Mouse (Mus musculus) small intestine, adult 2 months (tissue): ENCODE measurements around the gene Sox14. TPM values are rescaled to one million over a fixed set of nuclear protein-coding genes. Genes with fewer than 3 reads are reported as not detected.

Experiments
- H3K27ac ChIP-seq: fragments of 200-500 bp; 2 replicates; pipeline ENCODE4 v1.5.1; 2012; ENCODE audit warnings: low read depth, low read length, control low read depth, inconsistent platforms; ENCODE audit not compliant: insufficient read depth
- H3K27me3 ChIP-seq: fragments of 200-500 bp; 2 replicates; pipeline ENCODE4 v1.6.1; 2012; ENCODE audit warnings: mild to moderate bottlenecking, moderate library complexity, low read length, inconsistent platforms; ENCODE audit not compliant: control insufficient read depth, insufficient read depth
- H3K36me3 ChIP-seq: fragments of 200-500 bp; 2 replicates; pipeline ENCODE4 v1.6.1; 2012; ENCODE audit warnings: mild to moderate bottlenecking, low read length, control low read depth, inconsistent platforms; ENCODE audit not compliant: control insufficient read depth, insufficient read depth
- H3K4me1 ChIP-seq: fragments of 200-500 bp; 2 replicates; pipeline ENCODE4 v1.6.1; 2012; ENCODE audit warnings: low read length, inconsistent platforms, mixed read lengths; ENCODE audit not compliant: control insufficient read depth, insufficient read depth, insufficient read length
- H3K4me3 ChIP-seq: fragments of 200-500 bp; 2 replicates; pipeline ENCODE4 v1.5.1; 2012; ENCODE audit warnings: low read depth, mild to moderate bottlenecking, control low read depth, inconsistent platforms, low read length, moderate library complexity
- CTCF ChIP-seq: fragments of 200-500 bp; IDR thresholded peaks from 2 replicates; pipeline ENCODE4 v1.5.1; 2012; ENCODE audit warnings: low read depth, mild to moderate bottlenecking, control low read depth, inconsistent platforms, low read length, moderate library complexity, mixed read lengths; ENCODE audit not compliant: insufficient replicate concordance, insufficient read length; ENCODE audit errors: extremely low read depth
- POLR2A ChIP-seq: fragments of 200-500 bp; IDR thresholded peaks from 2 replicates; pipeline ENCODE4 v1.6.1; 2012; ENCODE audit warnings: low read depth, mild to moderate bottlenecking, control low read depth, inconsistent platforms, low read length, moderate library complexity
- WGBS: fragments of 180-500 bp; shearing (Covaris S2); methylation state at CpG from one replicate; pipeline ENCODE4 v1.1.7; 2018; 5-methylcytosine and 5-hydroxymethylcytosine counted together
- polyA plus RNA-seq: library from polyadenylated mRNA; depleted of rRNA; stranded (reverse); fragments of >200 nt; gene quantifications from 2 replicates; pipeline ENCODE4 v1.2.3, GENCODE M21; 2012

The Sox14 gene
- polyA plus RNA-seq, 1 experiment, result not detected

GRCm38 (mm10) chr9:99873721-99874120 is 2.2 kb downstream of the Sox14 start:
- WGBS, result 13% methylated on average over 2 of the region's 2 CpGs
- no peak overlapping the region for H3K27ac ChIP-seq
- no peaks in the 10 kb centered on the region for H3K36me3 ChIP-seq
- no peak overlapping the region for H3K4me3 ChIP-seq
- H3K4me1 ChIP-seq, result no peaks in the 10 kb centered on the region
- peaks cover 87% of the 10 kb centered on the region for H3K27me3 ChIP-seq
- TF ChIP-seq CTCF, result no peak
- no peak for TF ChIP-seq POLR2A

- Histone ChIP-seq H3K27ac (no peak overlapping the region), H3K4me1 (no peaks in the 10 kb centered on the region), H3K27me3 (peaks cover 86% of the 10 kb centered on the region), H3K36me3 (no peaks in the 10 kb centered on the region), H3K4me3 (no peak overlapping the region)
- 4% methylated on average over 15 of the region's 15 CpGs for WGBS
- TF ChIP-seq POLR2A (no peak), CTCF (no peak)
Observed at GRCm38 (mm10) chr9:99873116-99873620, 2.8 kb downstream of the Sox14 start.

GRCm38 (mm10) chr9:99872204-99873115 is 3.5 kb downstream of the Sox14 start:
- Histone ChIP-seq H3K27me3 (peaks cover 79% of the 10 kb centered on the region), H3K4me1 (no peaks in the 10 kb centered on the region), H3K4me3 (no peak overlapping the region), H3K36me3 (no peaks in the 10 kb centered on the region), H3K27ac (no peak overlapping the region)
- WGBS, result 4% methylated on average over 31 of the region's 31 CpGs
- TF ChIP-seq CTCF (no peak), POLR2A (no peak)

- peaks cover 73% of the 10 kb centered on the region for H3K27me3 ChIP-seq
- H3K27ac ChIP-seq, result no peak overlapping the region
- 2% methylated on average over 34 of the region's 34 CpGs for WGBS
- H3K4me3 ChIP-seq, result no peak overlapping the region
- no peaks in the 10 kb centered on the region for H3K36me3 ChIP-seq
- H3K4me1 ChIP-seq, result no peaks in the 10 kb centered on the region
- TF ChIP-seq POLR2A, result no peak
- no peak for TF ChIP-seq CTCF
Observed at GRCm38 (mm10) chr9:99871556-99872203, 4.3 kb downstream of the Sox14 start.

- TF ChIP-seq POLR2A (no peak), CTCF (no peak)
- Histone ChIP-seq H3K27me3 (peaks cover 71% of the 10 kb centered on the region), H3K36me3 (no peaks in the 10 kb centered on the region), H3K4me3 (no peak overlapping the region), H3K4me1 (no peaks in the 10 kb centered on the region), H3K27ac (no peak overlapping the region)
- WGBS, result 3% methylated on average over 37 of the region's 37 CpGs
Observed at GRCm38 (mm10) chr9:99870780-99871555, 5.0 kb downstream of the Sox14 start.

GRCm38 (mm10) chr9:99869936-99870779 is 5.8 kb downstream of the Sox14 start:
- Histone ChIP-seq H3K27me3 (peaks cover 63% of the 10 kb centered on the region), H3K4me1 (no peaks in the 10 kb centered on the region), H3K36me3 (no peaks in the 10 kb centered on the region), H3K27ac (no peak overlapping the region), H3K4me3 (no peak overlapping the region)
- TF ChIP-seq CTCF (no peak), POLR2A (no peak)
- WGBS, result 3% methylated on average over 34 of the region's 34 CpGs

- H3K27ac ChIP-seq, result no peak overlapping the region
- H3K36me3 ChIP-seq, result no peaks in the 10 kb centered on the region
- no peak overlapping the region for H3K4me3 ChIP-seq
- 2% methylated on average over 29 of the region's 29 CpGs for WGBS
- peaks cover 56% of the 10 kb centered on the region for H3K27me3 ChIP-seq
- no peaks in the 10 kb centered on the region for H3K4me1 ChIP-seq
- TF ChIP-seq POLR2A, result no peak
- TF ChIP-seq CTCF, result no peak
Observed at GRCm38 (mm10) chr9:99869275-99869674, 6.7 kb downstream of the Sox14 start.
